Mouse (Mus musculus): ENCODE results near the gene Sfta2. TPM values are rescaled to one million over a fixed set of nuclear protein-coding genes. Genes with fewer than 3 reads are reported as not detected.

The Sfta2 gene
- polyA plus RNA-seq, 1 experiment from 2014 or later: not detected

- Histone ChIP-seq H3K4me2 (ENCODE audit: low read length) (no peak overlapping the region), H3K27me3 (replicated peaks; ENCODE audit: control insufficient read depth, insufficient read depth, low read length) (no peaks in the 10 kb centered on the region), H3K9ac (replicated peaks; ENCODE audit: low read depth, low read length) (no peak overlapping the region), H3K4me3 (replicated peaks; ENCODE audit: low read length) (no peak overlapping the region), H3K27ac (ENCODE audit: low read length) (peak overlapping the region; percentile 53), H3K9me3 (ENCODE audit: control insufficient read depth, low read length) (no peaks in the 10 kb centered on the region), H3K4me1 (replicated peaks; ENCODE audit: control insufficient read depth, insufficient read depth, low read length) (peaks cover 3% of the 10 kb centered on the region; the same call in 1 of the 2 replicates), H3K36me3 (ENCODE audit: control insufficient read depth, insufficient read depth) (no peaks in the 10 kb centered on the region)
- 61% methylated on average over 21 of the region's 21 CpGs for WGBS
- peak; percentile 88 for ATAC-seq
Observed at GRCm38 (mm10) chr17:35590410-35591218, 10.7 kb upstream of the Sfta2 start.

- Histone ChIP-seq H3K27me3 (replicated peaks; ENCODE audit: control insufficient read depth, insufficient read depth, low read length) (no peaks in the 10 kb centered on the region), H3K9me3 (ENCODE audit: control insufficient read depth, low read length) (no peaks in the 10 kb centered on the region), H3K36me3 (ENCODE audit: control insufficient read depth, insufficient read depth) (no peaks in the 10 kb centered on the region), H3K4me2 (ENCODE audit: low read length) (no peak overlapping the region), H3K9ac (replicated peaks; ENCODE audit: low read depth, low read length) (no peak overlapping the region), H3K4me3 (replicated peaks; ENCODE audit: low read length) (no peak overlapping the region), H3K4me1 (replicated peaks; ENCODE audit: control insufficient read depth, insufficient read depth, low read length) (peaks cover 3% of the 10 kb centered on the region; the same call in 1 of the 2 replicates), H3K27ac (ENCODE audit: low read length) (peak overlapping the region; percentile 53)
- WGBS: 65% methylated on average over 7 of the region's 7 CpGs
- ATAC-seq: no peak
Observed at GRCm38 (mm10) chr17:35591219-35591578, 10.2 kb upstream of the Sfta2 start.

- Histone ChIP-seq H3K9ac (replicated peaks; ENCODE audit: low read depth, low read length) (no peak overlapping the region), H3K27ac (ENCODE audit: low read length) (no peak overlapping the region), H3K36me3 (ENCODE audit: control insufficient read depth, insufficient read depth) (no peaks in the 10 kb centered on the region), H3K4me1 (replicated peaks; ENCODE audit: control insufficient read depth, insufficient read depth, low read length) (peaks cover 3% of the 10 kb centered on the region; the same call in 1 of the 2 replicates), H3K4me2 (ENCODE audit: low read length) (no peak overlapping the region), H3K9me3 (ENCODE audit: control insufficient read depth, low read length) (no peaks in the 10 kb centered on the region), H3K27me3 (replicated peaks; ENCODE audit: control insufficient read depth, insufficient read depth, low read length) (no peaks in the 10 kb centered on the region), H3K4me3 (replicated peaks; ENCODE audit: low read length) (no peak overlapping the region)
- 93% methylated on average over 15 of the region's 15 CpGs for WGBS
- no peak for ATAC-seq
Observed at GRCm38 (mm10) chr17:35591731-35592130, 9.6 kb upstream of the Sfta2 start.

GRCm38 (mm10) chr17:35592131-35592530 is 9.2 kb upstream of the Sfta2 start:
- H3K9ac ChIP-seq (replicated peaks; ENCODE audit: low read depth, low read length): no peak overlapping the region
- no peak overlapping the region for H3K4me3 ChIP-seq (replicated peaks; ENCODE audit: low read length)
- H3K4me2 ChIP-seq (ENCODE audit: low read length): no peak overlapping the region
- H3K9me3 ChIP-seq (ENCODE audit: control insufficient read depth, low read length): no peaks in the 10 kb centered on the region
- H3K4me1 ChIP-seq (replicated peaks; ENCODE audit: control insufficient read depth, insufficient read depth, low read length): peaks cover 3% of the 10 kb centered on the region; the same call in 1 of the 2 replicates
- no peak overlapping the region for H3K27ac ChIP-seq (ENCODE audit: low read length)
- no peaks in the 10 kb centered on the region for H3K27me3 ChIP-seq (replicated peaks; ENCODE audit: control insufficient read depth, insufficient read depth, low read length)
- H3K36me3 ChIP-seq (ENCODE audit: control insufficient read depth, insufficient read depth): no peaks in the 10 kb centered on the region
- ATAC-seq: no peak
- WGBS: 86% methylated on average over 9 of the region's 9 CpGs

GRCm38 (mm10) chr17:35593786-35594185 is 7.6 kb upstream of the Sfta2 start:
- no peak for ATAC-seq
- Histone ChIP-seq H3K27ac (ENCODE audit: low read length) (no peak overlapping the region), H3K27me3 (replicated peaks; ENCODE audit: control insufficient read depth, insufficient read depth, low read length) (no peaks in the 10 kb centered on the region), H3K36me3 (ENCODE audit: control insufficient read depth, insufficient read depth) (no peaks in the 10 kb centered on the region), H3K4me2 (ENCODE audit: low read length) (no peak overlapping the region), H3K4me1 (replicated peaks; ENCODE audit: control insufficient read depth, insufficient read depth, low read length) (peaks cover 3% of the 10 kb centered on the region; the same call in 1 of the 2 replicates), H3K9me3 (ENCODE audit: control insufficient read depth, low read length) (no peaks in the 10 kb centered on the region), H3K9ac (replicated peaks; ENCODE audit: low read depth, low read length) (no peak overlapping the region), H3K4me3 (replicated peaks; ENCODE audit: low read length) (no peak overlapping the region)
- 42% methylated on average over 4 of the region's 4 CpGs for WGBS

GRCm38 (mm10) chr17:35594456-35594855 is 6.9 kb upstream of the Sfta2 start:
- Histone ChIP-seq H3K9ac (replicated peaks; ENCODE audit: low read depth, low read length) (no peak overlapping the region), H3K36me3 (ENCODE audit: control insufficient read depth, insufficient read depth) (no peaks in the 10 kb centered on the region), H3K27ac (ENCODE audit: low read length) (no peak overlapping the region), H3K4me1 (replicated peaks; ENCODE audit: control insufficient read depth, insufficient read depth, low read length) (peaks cover 3% of the 10 kb centered on the region; the same call in 1 of the 2 replicates), H3K4me3 (replicated peaks; ENCODE audit: low read length) (no peak overlapping the region), H3K4me2 (ENCODE audit: low read length) (no peak overlapping the region), H3K27me3 (replicated peaks; ENCODE audit: control insufficient read depth, insufficient read depth, low read length) (no peaks in the 10 kb centered on the region), H3K9me3 (ENCODE audit: control insufficient read depth, low read length) (no peaks in the 10 kb centered on the region)
- 93% methylated on average over 7 of the region's 7 CpGs for WGBS
- ATAC-seq: no peak

- Histone ChIP-seq H3K27me3 (replicated peaks; ENCODE audit: control insufficient read depth, insufficient read depth, low read length) (no peaks in the 10 kb centered on the region), H3K4me2 (ENCODE audit: low read length) (no peak overlapping the region), H3K36me3 (ENCODE audit: control insufficient read depth, insufficient read depth) (no peaks in the 10 kb centered on the region), H3K4me1 (replicated peaks; ENCODE audit: control insufficient read depth, insufficient read depth, low read length) (no peaks in the 10 kb centered on the region), H3K9ac (replicated peaks; ENCODE audit: low read depth, low read length) (no peak overlapping the region), H3K9me3 (ENCODE audit: control insufficient read depth, low read length) (no peaks in the 10 kb centered on the region), H3K27ac (ENCODE audit: low read length) (no peak overlapping the region), H3K4me3 (replicated peaks; ENCODE audit: low read length) (no peak overlapping the region)
- ATAC-seq: no peak
- WGBS: 96% methylated on average over 3 of the region's 3 CpGs
Observed at GRCm38 (mm10) chr17:35597399-35597798, 4.0 kb upstream of the Sfta2 start.

- 51% methylated on average over 8 of the region's 8 CpGs for WGBS
- ATAC-seq: no peak
- no peak overlapping the region for H3K4me2 ChIP-seq (ENCODE audit: low read length)
Observed at GRCm38 (mm10) chr17:35601736-35602354, 496 bp downstream of the Sfta2 start.

GRCm38 (mm10) chr17:35617127-35617526 is 15.8 kb downstream of the Sfta2 start:
- no peaks in the 10 kb centered on the region for H3K36me3 ChIP-seq (ENCODE audit: control insufficient read depth, insufficient read depth)
- no peaks in the 10 kb centered on the region for H3K9me3 ChIP-seq (ENCODE audit: control insufficient read depth, low read length)
- no peaks in the 10 kb centered on the region for H3K4me1 ChIP-seq (replicated peaks; ENCODE audit: control insufficient read depth, insufficient read depth, low read length)
- H3K27me3 ChIP-seq (replicated peaks; ENCODE audit: control insufficient read depth, insufficient read depth, low read length): no peaks in the 10 kb centered on the region
- no peak overlapping the region for H3K27ac ChIP-seq (ENCODE audit: low read length)
- ATAC-seq: no peak
- 83% methylated on average over 4 of the region's 4 CpGs for WGBS
- no peak overlapping the region for H3K4me3 ChIP-seq (replicated peaks; ENCODE audit: low read length)
- H3K4me2 ChIP-seq (ENCODE audit: low read length): no peak overlapping the region
- no peak overlapping the region for H3K9ac ChIP-seq (replicated peaks; ENCODE audit: low read depth, low read length)

More at GRCm38 (mm10) chr17:35601736-35602354, 496 bp downstream of the Sfta2 start:
- H3K4me3 ChIP-seq (replicated peaks; ENCODE audit: low read length): no peak overlapping the region
- H3K9me3 ChIP-seq (ENCODE audit: control insufficient read depth, low read length): no peaks in the 10 kb centered on the region
- no peak overlapping the region for H3K27ac ChIP-seq (ENCODE audit: low read length)
- H3K4me1 ChIP-seq (replicated peaks; ENCODE audit: control insufficient read depth, insufficient read depth, low read length): no peaks in the 10 kb centered on the region
- no peak overlapping the region for H3K9ac ChIP-seq (replicated peaks; ENCODE audit: low read depth, low read length)
- H3K36me3 ChIP-seq (ENCODE audit: control insufficient read depth, insufficient read depth): no peaks in the 10 kb centered on the region
- H3K27me3 ChIP-seq (replicated peaks; ENCODE audit: control insufficient read depth, insufficient read depth, low read length): no peaks in the 10 kb centered on the region

Data from forebrain, embryonic 16.5 days (tissue).